ENCODE assay signal across 18 mouse cellular contexts in the genomic region with DNA sequence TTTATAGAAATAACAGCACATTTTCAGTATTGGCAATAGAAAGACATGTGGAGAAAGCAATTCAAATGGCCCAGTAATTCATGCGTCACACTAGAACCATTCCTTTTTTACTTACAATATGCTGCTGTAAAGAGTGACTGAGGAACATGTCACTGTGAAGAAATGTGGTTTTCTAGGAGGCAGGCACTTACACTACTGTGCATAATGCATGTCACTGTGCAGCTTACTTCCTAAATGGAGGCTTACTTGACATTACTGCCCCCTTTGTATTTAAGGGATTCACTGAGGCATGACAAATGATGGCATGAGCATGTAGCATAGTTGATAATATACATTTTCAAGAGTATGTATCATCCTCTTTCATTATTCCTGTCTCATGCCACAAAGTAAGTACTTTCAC.
DNase-seq lines count a peak whose midpoint lies in the region; ATAC-seq and TF ChIP-seq lines count a peak whose summit lies in the region.
"Had no signal": no experiment of that assay in that cellular context is flagged by ENCODE, and none has a peak within 500 bp of the region (broad histone marks: within the 10 kb centered on the region; RNA-seq: fewer than 3 reads in every experiment).

No protein-coding gene starts in this region.

- H3K27ac ChIP-seq in forebrain, embryonic 12.5 days, result no peak overlapping the region
- no peak overlapping the region for H3K27ac ChIP-seq in forebrain, embryonic 16.5 days (ENCODE audit: low read length)
- H3K27ac ChIP-seq in hindbrain, embryonic 11.5 days (ENCODE audit: low read depth, low read length), result no peak overlapping the region
- H3K27ac ChIP-seq in hindbrain, postnatal 0 days, result no peak overlapping the region
- H3K27ac ChIP-seq in neural tube, embryonic 12.5 days, result no peak overlapping the region
- H3K27ac ChIP-seq in neural tube, embryonic 15.5 days (replicated peaks), result no peak overlapping the region
- H3K27ac ChIP-seq: embryonic facial prominence, embryonic 13.5 days; heart, adult 2 months; heart, embryonic 15.5 days; hindbrain, embryonic 13.5 days; intestine, embryonic 15.5 days had no signal

- H3K9ac ChIP-seq in forebrain, embryonic 12.5 days, result no peak overlapping the region
- no peak overlapping the region for H3K9ac ChIP-seq in forebrain, embryonic 16.5 days (replicated peaks; ENCODE audit: low read depth, low read length)
- H3K9ac ChIP-seq in hindbrain, embryonic 11.5 days (ENCODE audit: low read depth, low read length), result no peak overlapping the region
- no peak overlapping the region for H3K9ac ChIP-seq in hindbrain, postnatal 0 days (replicated peaks; ENCODE audit: low read length)
- H3K9ac ChIP-seq in neural tube, embryonic 12.5 days, result no peak overlapping the region
- no peak overlapping the region for H3K9ac ChIP-seq in neural tube, embryonic 15.5 days (replicated peaks)
- H3K9ac ChIP-seq: embryonic facial prominence, embryonic 13.5 days; heart, embryonic 15.5 days; hindbrain, embryonic 13.5 days; intestine, embryonic 15.5 days had no signal

- 0 out of 2 replicates have a peak, but pooled peaks have one; percentile 53 for ATAC-seq in forebrain, embryonic 12.5 days (ENCODE audit: low FRiP score)
- no peak for ATAC-seq in forebrain, embryonic 16.5 days
- ATAC-seq in hindbrain, embryonic 11.5 days (ENCODE audit: low FRiP score), result peak; percentile 48; the same call in 1 of the 2 replicates
- ATAC-seq in hindbrain, postnatal 0 days, result no peak
- ATAC-seq in neural tube, embryonic 12.5 days (ENCODE audit: low FRiP score, low read depth), result peak; percentile 68; the same call in 1 of the 2 replicates
- ATAC-seq in neural tube, embryonic 15.5 days (ENCODE audit: low FRiP score), result no peak
- ATAC-seq: intestine, embryonic 15.5 days had no signal

- DNase-seq in hindbrain, embryonic 11.5 days (ENCODE audit: low spot score), result no peak
- DNase-seq in hindbrain, postnatal 0 days (ENCODE audit: low spot score), result no peak
- DNase-seq in thymus, postnatal 4 days, result no peak
- DNase-seq: adrenal gland, postnatal 10 days; cerebellum, adult 11-12 months; cerebellum, adult 9-10 months; cerebellum, postnatal 25 days; gastrocnemius, postnatal 10 days; heart, adult 2 months had no signal

- WGBS in forebrain, embryonic 12.5 days, result 69% methylated on average over 1 of the region's 1 CpGs
- 44% methylated on average over 1 of the region's 1 CpGs for WGBS in forebrain, embryonic 16.5 days
- WGBS in hindbrain, embryonic 11.5 days, result 59% methylated on average over 1 of the region's 1 CpGs
- WGBS in hindbrain, postnatal 0 days, result 59% methylated on average over 1 of the region's 1 CpGs
- WGBS in neural tube, embryonic 12.5 days, result 26% methylated on average over 1 of the region's 1 CpGs
- WGBS in neural tube, embryonic 15.5 days, result 27% methylated on average over 1 of the region's 1 CpGs

- no peak for TF ChIP-seq CTCF in hindbrain, postnatal 0 days (IDR thresholded peaks at IDR 0.05; ENCODE audit: low read depth)

- H3K4me3 ChIP-seq in forebrain, embryonic 12.5 days (replicated peaks), result no peak overlapping the region
- no peak overlapping the region for H3K4me3 ChIP-seq in forebrain, embryonic 16.5 days (replicated peaks; ENCODE audit: low read length)
- no peak overlapping the region for H3K4me3 ChIP-seq in hindbrain, embryonic 11.5 days (ENCODE audit: low read depth, low read length)
- H3K4me3 ChIP-seq in hindbrain, postnatal 0 days (ENCODE audit: low read length), result no peak overlapping the region
- H3K4me3 ChIP-seq in neural tube, embryonic 12.5 days, result no peak overlapping the region
- H3K4me3 ChIP-seq in neural tube, embryonic 15.5 days (replicated peaks), result no peak overlapping the region
- H3K4me3 ChIP-seq: embryonic facial prominence, embryonic 13.5 days; heart, adult 2 months; heart, embryonic 15.5 days; hindbrain, embryonic 13.5 days; intestine, embryonic 15.5 days had no signal

- H3K9me3 ChIP-seq in forebrain, embryonic 12.5 days, result no peaks in the 10 kb centered on the region
- H3K9me3 ChIP-seq in forebrain, embryonic 16.5 days (ENCODE audit: control insufficient read depth, low read length), result no peaks in the 10 kb centered on the region
- no peaks in the 10 kb centered on the region for H3K9me3 ChIP-seq in hindbrain, embryonic 11.5 days (ENCODE audit: control insufficient read depth, low read length)
- H3K9me3 ChIP-seq in hindbrain, postnatal 0 days (ENCODE audit: low read length), result no peaks in the 10 kb centered on the region
- no peaks in the 10 kb centered on the region for H3K9me3 ChIP-seq in neural tube, embryonic 12.5 days
- H3K9me3 ChIP-seq in neural tube, embryonic 15.5 days (replicated peaks), result no peaks in the 10 kb centered on the region
- H3K9me3 ChIP-seq: embryonic facial prominence, embryonic 13.5 days; heart, embryonic 15.5 days; hindbrain, embryonic 13.5 days; intestine, embryonic 15.5 days had no signal

- H3K36me3 ChIP-seq in forebrain, embryonic 12.5 days (replicated peaks), result no peaks in the 10 kb centered on the region
- no peaks in the 10 kb centered on the region for H3K36me3 ChIP-seq in forebrain, embryonic 16.5 days (ENCODE audit: control insufficient read depth, insufficient read depth)
- H3K36me3 ChIP-seq in hindbrain, embryonic 11.5 days (ENCODE audit: control insufficient read depth, insufficient read depth, low read length), result no peaks in the 10 kb centered on the region
- no peaks in the 10 kb centered on the region for H3K36me3 ChIP-seq in hindbrain, postnatal 0 days (ENCODE audit: insufficient read depth, low read length)
- no peaks in the 10 kb centered on the region for H3K36me3 ChIP-seq in neural tube, embryonic 12.5 days
- H3K36me3 ChIP-seq in neural tube, embryonic 15.5 days, result no peaks in the 10 kb centered on the region
- H3K36me3 ChIP-seq: embryonic facial prominence, embryonic 13.5 days; heart, embryonic 15.5 days; hindbrain, embryonic 13.5 days; intestine, embryonic 15.5 days had no signal

- no peaks in the 10 kb centered on the region for H3K27me3 ChIP-seq in forebrain, embryonic 12.5 days
- H3K27me3 ChIP-seq in forebrain, embryonic 16.5 days (replicated peaks; ENCODE audit: control insufficient read depth, insufficient read depth, low read length), result no peaks in the 10 kb centered on the region
- no peaks in the 10 kb centered on the region for H3K27me3 ChIP-seq in hindbrain, embryonic 11.5 days (ENCODE audit: control insufficient read depth, insufficient read depth, low read length)
- no peaks in the 10 kb centered on the region for H3K27me3 ChIP-seq in hindbrain, postnatal 0 days (ENCODE audit: insufficient read depth, low read length)
- no peaks in the 10 kb centered on the region for H3K27me3 ChIP-seq in neural tube, embryonic 12.5 days (replicated peaks)
- H3K27me3 ChIP-seq in neural tube, embryonic 15.5 days (replicated peaks), result no peaks in the 10 kb centered on the region
- H3K27me3 ChIP-seq: embryonic facial prominence, embryonic 13.5 days; heart, embryonic 15.5 days; hindbrain, embryonic 13.5 days; intestine, embryonic 15.5 days had no signal

- H3K4me1 ChIP-seq in forebrain, embryonic 12.5 days, result no peaks in the 10 kb centered on the region
- no peaks in the 10 kb centered on the region for H3K4me1 ChIP-seq in forebrain, embryonic 16.5 days (replicated peaks; ENCODE audit: control insufficient read depth, insufficient read depth, low read length)
- H3K4me1 ChIP-seq in hindbrain, embryonic 11.5 days (replicated peaks; ENCODE audit: control insufficient read depth, insufficient read depth, low read length), result no peaks in the 10 kb centered on the region
- H3K4me1 ChIP-seq in hindbrain, postnatal 0 days (ENCODE audit: insufficient read depth, low read length), result no peaks in the 10 kb centered on the region
- H3K4me1 ChIP-seq in neural tube, embryonic 12.5 days, result no peaks in the 10 kb centered on the region
- H3K4me1 ChIP-seq in neural tube, embryonic 15.5 days, result no peaks in the 10 kb centered on the region
- H3K4me1 ChIP-seq: embryonic facial prominence, embryonic 13.5 days; heart, embryonic 15.5 days; hindbrain, embryonic 13.5 days; intestine, embryonic 15.5 days had no signal

- no peak overlapping the region for H3K4me2 ChIP-seq in forebrain, embryonic 12.5 days
- H3K4me2 ChIP-seq in forebrain, embryonic 16.5 days (ENCODE audit: low read length), result no peak overlapping the region
- H3K4me2 ChIP-seq in hindbrain, embryonic 11.5 days (replicated peaks; ENCODE audit: low read depth, low read length), result no peak overlapping the region
- no peak overlapping the region for H3K4me2 ChIP-seq in hindbrain, postnatal 0 days (ENCODE audit: low read depth, low read length)
- no peak overlapping the region for H3K4me2 ChIP-seq in neural tube, embryonic 12.5 days (replicated peaks)
- H3K4me2 ChIP-seq in neural tube, embryonic 15.5 days, result no peak overlapping the region
- H3K4me2 ChIP-seq: embryonic facial prominence, embryonic 13.5 days; heart, embryonic 11.5 days; heart, embryonic 15.5 days; hindbrain, embryonic 13.5 days; intestine, embryonic 15.5 days had no signal

Comparison
In these comparisons a context has a peak if more than half of its experiments do, and no peak if none do; other contexts are left out.
1. ATAC-seq: peak in forebrain, embryonic 12.5 days (single experiment), hindbrain, embryonic 11.5 days (single experiment) and neural tube, embryonic 12.5 days (single experiment); none in forebrain, embryonic 16.5 days (single experiment), hindbrain, postnatal 0 days (single experiment) and neural tube, embryonic 15.5 days (single experiment).